Mouse (Mus musculus) CH12.LX (cell line): ENCODE data around the gene Numa1.

Source experiments
- BHLHE40 ChIP-seq: IDR thresholded peaks from 2 replicates; pipeline ENCODE4 v1.6.1; 2011; ENCODE audit warnings: mild to moderate bottlenecking, low read depth, low read length, improper control_type of control experiment
- CTCF ChIP-seq, 2 experiments: IDR thresholded peaks in 1 of 2; conservative IDR thresholded peaks in 1 of 2; 2 replicates each; pipeline ENCODE4 v1.5.1; 2011 to 2012; ENCODE audit warnings: low read depth in 2 of 2, low read length in 2 of 2, improper control_type of control experiment in 1 of 2, inconsistent platforms in 1 of 2, mild to moderate bottlenecking in 1 of 2, moderate library complexity in 1 of 2
- E2F4 ChIP-seq: IDR thresholded peaks from 2 replicates; pipeline ENCODE4 v1.6.1; 2011; ENCODE audit warnings: low read depth, low read length, improper control_type of control experiment; ENCODE audit not compliant: insufficient replicate concordance
- EP300 ChIP-seq: IDR thresholded peaks from 2 replicates; pipeline ENCODE4 v1.6.1; 2011; ENCODE audit warnings: low read length, improper control_type of control experiment
- POLR2A ChIP-seq: IDR thresholded peaks from 2 replicates; pipeline ENCODE4 v1.6.1; 2011; ENCODE audit warnings: low read depth, mild to moderate bottlenecking, improper control_type of control experiment, low read length
- POLR2AphosphoS2 ChIP-seq: IDR thresholded peaks from 2 replicates; pipeline ENCODE4 v1.6.1; 2011; ENCODE audit warnings: low read depth, low read length, improper control_type of control experiment
- RCOR1 ChIP-seq: conservative IDR thresholded peaks from 2 replicates; pipeline ENCODE4 v1.6.1; 2012; ENCODE audit warnings: low read depth, mild to moderate bottlenecking, inconsistent platforms, low read length, improper control_type of control experiment
- TBP ChIP-seq: conservative IDR thresholded peaks from 2 replicates; pipeline ENCODE4 v1.6.1; 2011; ENCODE audit warnings: low read depth, low read length, improper control_type of control experiment
- USF1 ChIP-seq: IDR thresholded peaks from 2 replicates; pipeline ENCODE4 v1.6.1; 2014; ENCODE audit warnings: low read depth, mild to moderate bottlenecking, inconsistent platforms, low read length, improper control_type of control experiment
- ZMIZ1 ChIP-seq: IDR thresholded peaks from 2 replicates; pipeline ENCODE4 v1.6.1; 2012; ENCODE audit warnings: low read depth, mild to moderate bottlenecking, inconsistent platforms, low read length, improper control_type of control experiment

GRCm38 (mm10) chr7:102013416-102013815 lies 79.5 kb downstream of the Numa1 start:
- no peak for TF ChIP-seq POLR2A
- no peak for TF ChIP-seq E2F4
- TF ChIP-seq RCOR1: no peak
- no peak for TF ChIP-seq ZMIZ1
- TF ChIP-seq CTCF (conservative IDR thresholded peaks at IDR 0.05 in 1 of 2, IDR thresholded peaks at IDR 0.05 in 1 of 2; ENCODE audit: low read depth in 2 of 2, low read length in 2 of 2): no peak
- TF ChIP-seq POLR2AphosphoS2: no peak
- TF ChIP-seq BHLHE40: no peak
- TF ChIP-seq EP300: no peak
- TF ChIP-seq USF1: no peak
- no peak for TF ChIP-seq TBP
